Mouse (Mus musculus) adrenal gland, adult 8-10 months (tissue): ENCODE results near the gene Plcb4. TPM values are rescaled to one million over a fixed set of nuclear protein-coding genes. Genes with fewer than 3 reads are reported as not detected.
A peak's percentile ranks its signal among the peaks of the same experiment; 100 is the strongest.

ENCODE experiments used
- DNase-seq: peaks from one replicate; pipeline ENCODE4 v3.0.0; 2022
- total RNA-seq, 4 experiments: library from RNA; stranded (reverse); gene quantifications; 2 replicates each; pipeline ENCODE4 v1.2.4; 2022

Gene Plcb4
- total RNA-seq, 4 experiments from 2014 or later: 31.0 to 47.2 (median 37.8) TPM

GRCm38 (mm10) chr2:135761226-135761802 lies 102.5 kb downstream of the Plcb4 start:
- no peak for DNase-seq

- no peak for DNase-seq
Measured at GRCm38 (mm10) chr2:135764706-135765105, 105.9 kb downstream of the Plcb4 start.

GRCm38 (mm10) chr2:135766471-135767063 lies 107.8 kb downstream of the Plcb4 start:
- peak; percentile 67 for DNase-seq

GRCm38 (mm10) chr2:135767535-135767934 lies 108.7 kb downstream of the Plcb4 start:
- no peak for DNase-seq

GRCm38 (mm10) chr2:135769701-135770100 lies 110.9 kb downstream of the Plcb4 start:
- no peak for DNase-seq

- no peak for DNase-seq
Measured at GRCm38 (mm10) chr2:135770226-135770625, 111.4 kb downstream of the Plcb4 start.

- no peak for DNase-seq
Measured at GRCm38 (mm10) chr2:135773194-135773972, 114.6 kb downstream of the Plcb4 start.

- DNase-seq: no peak
Measured at GRCm38 (mm10) chr2:135775026-135775425, 116.2 kb downstream of the Plcb4 start.

GRCm38 (mm10) chr2:135776131-135776775 lies 117.4 kb downstream of the Plcb4 start:
- DNase-seq: no peak

GRCm38 (mm10) chr2:135781391-135781790 lies 122.6 kb downstream of the Plcb4 start:
- no peak for DNase-seq

GRCm38 (mm10) chr2:135787415-135787814 lies 128.6 kb downstream of the Plcb4 start:
- DNase-seq: no peak

- DNase-seq: no peak
Measured at GRCm38 (mm10) chr2:135792907-135793306, 134.1 kb downstream of the Plcb4 start.

- no peak for DNase-seq
Measured at GRCm38 (mm10) chr2:135796684-135797083, 137.9 kb downstream of the Plcb4 start.

GRCm38 (mm10) chr2:135797677-135798546 lies 139.1 kb downstream of the Plcb4 start:
- no peak for DNase-seq

- DNase-seq: no peak
Measured at GRCm38 (mm10) chr2:135799149-135799770, 140.4 kb downstream of the Plcb4 start.

GRCm38 (mm10) chr2:135800385-135800784 lies 141.6 kb downstream of the Plcb4 start:
- DNase-seq: no peak

GRCm38 (mm10) chr2:135802878-135803450 lies 144.2 kb downstream of the Plcb4 start:
- no peak for DNase-seq

- DNase-seq: peak; percentile 40
Measured at GRCm38 (mm10) chr2:135805748-135806685, 147.2 kb downstream of the Plcb4 start.

- no peak for DNase-seq
Measured at GRCm38 (mm10) chr2:135808342-135808741, 149.5 kb downstream of the Plcb4 start.

- peak; percentile 51 for DNase-seq
Measured at GRCm38 (mm10) chr2:135810841-135811240, 152.0 kb downstream of the Plcb4 start.
